Mouse (Mus musculus): ENCODE measurements around the gene Ewsr1. TPM values are rescaled to one million over a fixed set of nuclear protein-coding genes. Genes with fewer than 3 reads are reported as not detected.
A peak's percentile ranks its signal among the peaks of the same experiment; 100 is the strongest.
"Not testable (repeated sequence)": the region's sequence is repeated elsewhere in the genome, so short reads cannot be mapped to it uniquely, and the experiment has no call there.

Ewsr1 gene
- polyA plus RNA-seq, 1 experiment from 2014 or later, result 920 TPM

DNA sequence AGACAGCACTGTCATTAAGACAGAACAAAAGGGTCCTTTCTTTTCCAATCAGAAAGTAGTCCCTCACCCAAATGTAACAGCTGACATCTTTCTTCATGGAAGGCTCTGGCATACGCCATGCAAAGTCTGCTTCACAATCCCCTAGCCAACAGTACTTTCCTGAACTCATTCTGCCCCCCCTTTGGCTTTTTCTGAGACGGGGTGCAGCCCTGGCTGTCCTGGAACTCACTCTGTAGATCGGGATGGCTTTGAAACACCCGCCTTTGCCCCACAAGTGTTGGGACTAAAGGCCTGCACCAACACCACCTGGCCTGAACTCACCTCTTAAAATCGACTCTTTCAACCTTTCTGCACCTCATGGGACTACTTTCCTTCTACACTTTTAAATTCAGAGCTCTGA is 3.2 kb downstream of the Ewsr1 start:
- no peak overlapping the region for H3K27ac ChIP-seq

GRCm38 (mm10) chr11:5091706-5092105 is 7.4 kb downstream of the Ewsr1 start:
- Histone ChIP-seq H3K9me3 (no peaks in the 10 kb centered on the region), H3K36me3 (peaks cover 53% of the 10 kb centered on the region), H3K4me1 (peaks cover 15% of the 10 kb centered on the region), H3K27me3 (no peaks in the 10 kb centered on the region), H3K9ac (no peak overlapping the region), H3K4me3 (no peak overlapping the region), H3K27ac (no peak overlapping the region), H3K4me2 (replicated peaks) (no peak overlapping the region)
- no peak for ATAC-seq (ENCODE audit: low FRiP score, low read depth)
- 46% methylated on average over 2 of the region's 2 CpGs for WGBS

More for the DNA sequence above, 3.2 kb downstream of the Ewsr1 start:
- Histone ChIP-seq H3K27me3 (no peaks in the 10 kb centered on the region), H3K9ac (no peak overlapping the region), H3K36me3 (peaks cover 16% of the 10 kb centered on the region), H3K4me2 (replicated peaks) (peak overlapping the region; percentile 91), H3K4me1 (peaks cover 34% of the 10 kb centered on the region), H3K9me3 (no peaks in the 10 kb centered on the region), H3K4me3 (no peak overlapping the region)
- ATAC-seq (ENCODE audit: low FRiP score, low read depth), result no peak
- WGBS, result 82% methylated on average over 5 of the region's 5 CpGs

- ATAC-seq (ENCODE audit: low FRiP score, low read depth), result no peak
- Histone ChIP-seq H3K36me3 (peaks cover 79% of the 10 kb centered on the region), H3K4me2 (replicated peaks) (no peak overlapping the region), H3K27me3 (no peaks in the 10 kb centered on the region), H3K4me3 (no peak overlapping the region), H3K9me3 (no peaks in the 10 kb centered on the region), H3K27ac (no peak overlapping the region), H3K9ac (no peak overlapping the region), H3K4me1 (0 out of 2 replicates have a peak, but pooled peaks cover 3% of the 10 kb centered on the region)
- 92% methylated on average over 1 of the region's 1 CpGs for WGBS
Measured at GRCm38 (mm10) chr11:5089147-5089546, 9.9 kb downstream of the Ewsr1 start.

DNA sequence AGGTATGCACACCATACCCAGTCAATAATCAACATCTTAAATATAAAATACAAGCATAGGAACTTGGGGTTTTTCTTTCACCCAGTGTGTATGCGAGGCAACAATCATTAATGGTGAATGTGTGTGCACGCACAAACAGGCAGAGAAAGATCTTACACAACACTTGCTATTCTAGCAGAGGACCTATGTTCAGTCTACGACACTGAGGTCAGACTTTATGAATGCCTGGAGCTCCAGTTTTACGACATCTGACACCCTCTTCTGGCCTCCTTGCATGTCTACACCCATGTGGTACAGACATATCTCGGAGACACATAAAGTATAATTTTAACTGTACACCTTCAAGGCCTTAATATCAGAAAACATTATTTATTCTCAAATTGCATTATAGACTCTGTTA is 22.2 kb downstream of the Ewsr1 start:
- H3K9ac ChIP-seq; H3K4me2 ChIP-seq (replicated peaks); H3K27me3 ChIP-seq; H3K4me1 ChIP-seq; H3K4me3 ChIP-seq; H3K27ac ChIP-seq; ATAC-seq (ENCODE audit: low FRiP score, low read depth); H3K9me3 ChIP-seq: not testable (repeated sequence)
- peaks cover 79% of the 10 kb centered on the region for H3K36me3 ChIP-seq
- WGBS, result 80% methylated on average over 4 of the region's 5 CpGs

DNA sequence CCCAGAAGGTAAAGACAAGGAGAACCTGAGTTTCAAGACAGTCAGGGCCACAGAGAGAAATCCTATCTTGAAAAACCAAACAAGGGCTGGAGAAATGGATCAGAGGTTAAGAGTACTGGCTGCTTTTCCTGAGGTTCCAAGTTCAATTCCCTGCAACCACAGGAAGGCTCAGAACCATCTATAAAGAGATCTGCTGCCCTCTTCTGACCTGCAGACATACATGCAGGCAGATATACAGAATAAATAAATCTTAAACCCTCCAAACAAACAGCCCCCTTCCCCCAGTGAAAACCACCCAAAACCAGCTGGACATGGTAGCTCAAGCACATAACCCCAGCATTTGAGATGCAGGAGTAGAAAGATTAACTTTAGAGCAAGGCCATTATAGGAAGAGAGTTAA is 23.3 kb downstream of the Ewsr1 start:
- no peak overlapping the region for H3K4me3 ChIP-seq
- H3K36me3 ChIP-seq, result peaks cover 84% of the 10 kb centered on the region
- no peak overlapping the region for H3K27ac ChIP-seq
- ATAC-seq (ENCODE audit: low FRiP score, low read depth), result no peak
- H3K9me3 ChIP-seq, result no peaks in the 10 kb centered on the region
- H3K4me2 ChIP-seq (replicated peaks), result no peak overlapping the region
- no peaks in the 10 kb centered on the region for H3K27me3 ChIP-seq
- H3K4me1 ChIP-seq, result no peaks in the 10 kb centered on the region
- no peak overlapping the region for H3K9ac ChIP-seq

GRCm38 (mm10) chr11:5074882-5075281 is 24.2 kb downstream of the Ewsr1 start:
- H3K9me3 ChIP-seq, result no peaks in the 10 kb centered on the region
- no peak for ATAC-seq (ENCODE audit: low FRiP score, low read depth)
- H3K27ac ChIP-seq, result no peak overlapping the region
- H3K9ac ChIP-seq, result no peak overlapping the region
- no peak overlapping the region for H3K4me2 ChIP-seq (replicated peaks)
- no peaks in the 10 kb centered on the region for H3K4me1 ChIP-seq
- no peak overlapping the region for H3K4me3 ChIP-seq
- no peaks in the 10 kb centered on the region for H3K27me3 ChIP-seq
- H3K36me3 ChIP-seq, result peaks cover 84% of the 10 kb centered on the region
- 76% methylated on average over 4 of the region's 4 CpGs for WGBS

- H3K27me3 ChIP-seq, result peaks cover 14% of the 10 kb centered on the region
- H3K4me2 ChIP-seq (replicated peaks), result no peak overlapping the region
- no peak overlapping the region for H3K9ac ChIP-seq
- H3K9me3 ChIP-seq, result no peaks in the 10 kb centered on the region
- no peak overlapping the region for H3K27ac ChIP-seq
- ATAC-seq (ENCODE audit: low FRiP score, low read depth), result no peak
- 86% methylated on average over 9 of the region's 9 CpGs for WGBS
- H3K36me3 ChIP-seq, result peaks cover 55% of the 10 kb centered on the region
- peaks cover 15% of the 10 kb centered on the region for H3K4me1 ChIP-seq
- H3K4me3 ChIP-seq, result no peak overlapping the region
Measured at GRCm38 (mm10) chr11:5068126-5068971, 30.7 kb downstream of the Ewsr1 start.

- no peak overlapping the region for H3K4me3 ChIP-seq
- no peak overlapping the region for H3K9ac ChIP-seq
- no peaks in the 10 kb centered on the region for H3K9me3 ChIP-seq
- H3K4me2 ChIP-seq (replicated peaks), result no peak overlapping the region
- peaks cover 27% of the 10 kb centered on the region for H3K27me3 ChIP-seq
- no peak overlapping the region for H3K27ac ChIP-seq
- peaks cover 42% of the 10 kb centered on the region for H3K36me3 ChIP-seq
- peaks cover 28% of the 10 kb centered on the region for H3K4me1 ChIP-seq
- ATAC-seq (ENCODE audit: low FRiP score, low read depth), result no peak
Measured at GRCm38 (mm10) chr11:5067063-5067462, 32.0 kb downstream of the Ewsr1 start.

- Histone ChIP-seq H3K27me3 (peaks cover 46% of the 10 kb centered on the region), H3K4me3 (peak within 1 kb of the TSS; percentile 76), H3K9ac (peak within 1 kb of the TSS; percentile 79), H3K27ac (peak within 1 kb of the TSS; percentile 28; the same call in 1 of the 2 replicates), H3K4me1 (peaks cover 45% of the 10 kb centered on the region), H3K36me3 (peaks cover 35% of the 10 kb centered on the region), H3K9me3 (no peaks in the 10 kb centered on the region), H3K4me2 (replicated peaks) (peak within 1 kb of the TSS; percentile 96)
- ATAC-seq (ENCODE audit: low FRiP score, low read depth), result peak; percentile 82
- under 1% methylated on average over 49 of the region's 50 CpGs for WGBS
Measured at GRCm38 (mm10) chr11:5065056-5065821, 33.8 kb downstream of the Ewsr1 start, which contains the start of gene Gas2l1. TSS of gene Gas2l1 (minus strand) at chr11:5065327.

- ATAC-seq (ENCODE audit: low FRiP score, low read depth), result no peak
- Histone ChIP-seq H3K4me2 (replicated peaks) (peak overlapping the region; percentile 96), H3K27me3 (peaks cover 53% of the 10 kb centered on the region), H3K27ac (no peak overlapping the region; the same call in 1 of the 2 replicates), H3K4me1 (peaks cover 50% of the 10 kb centered on the region), H3K36me3 (peaks cover 29% of the 10 kb centered on the region), H3K4me3 (peak overlapping the region; percentile 76), H3K9ac (peak overlapping the region; percentile 79), H3K9me3 (no peaks in the 10 kb centered on the region)
- 12% methylated on average over 38 of the region's 38 CpGs for WGBS
Measured at GRCm38 (mm10) chr11:5064282-5065055, 34.6 kb downstream of the Ewsr1 start.

GRCm38 (mm10) chr11:5063561-5064281 is 35.3 kb downstream of the Ewsr1 start:
- Histone ChIP-seq H3K27ac (no peak overlapping the region), H3K4me1 (peaks cover 58% of the 10 kb centered on the region)

More at GRCm38 (mm10) chr11:5063561-5064281, 35.3 kb downstream of the Ewsr1 start:
- Histone ChIP-seq H3K27me3 (peaks cover 61% of the 10 kb centered on the region), H3K4me3 (peak overlapping the region; percentile 76), H3K36me3 (peaks cover 21% of the 10 kb centered on the region), H3K4me2 (replicated peaks) (peak overlapping the region; percentile 96), H3K9me3 (no peaks in the 10 kb centered on the region), H3K9ac (no peak overlapping the region)
- WGBS, result 56% methylated on average over 29 of the region's 31 CpGs
- no peak for ATAC-seq (ENCODE audit: low FRiP score, low read depth)
